Mouse (Mus musculus) spleen, adult 18-20 months (tissue): ENCODE measurements at regions not wholly inside any gene's neighbourhood (a gene's known extent, or its start where the extent isn't known, plus 50 kb on each side); places are given as distances from the start of the nearest gene placed in this dataset.
"Not testable (repeated sequence)": the region's sequence is repeated elsewhere in the genome, so short reads cannot be mapped to it uniquely, and the experiment has no call there.

Experiments used
- DNase-seq, 2 experiments: peaks; one replicate each; pipeline ENCODE4 v3.0.0; 2022; ENCODE audit warnings: mixed read lengths in 2 of 2

GRCm38 (mm10) chr1:73641456-73641855 lies 482.8 kb downstream of the Tns1 start:
- DNase-seq: no peak

GRCm38 (mm10) chr1:73640726-73641451 lies 483.4 kb downstream of the Tns1 start:
- no peak for DNase-seq

- no peak for DNase-seq
Observed at GRCm38 (mm10) chr1:73635709-73636108, 488.5 kb downstream of the Tns1 start.

- DNase-seq: no peak
Observed at GRCm38 (mm10) chr1:73634871-73635270, 489.4 kb downstream of the Tns1 start.

- DNase-seq: no peak
Observed at GRCm38 (mm10) chr1:73633071-73633470, 491.2 kb downstream of the Tns1 start.

- no peak for DNase-seq
Observed at GRCm38 (mm10) chr1:73630363-73630762, 493.9 kb downstream of the Tns1 start.

GRCm38 (mm10) chr1:73625365-73625764 lies 498.9 kb downstream of the Tns1 start:
- DNase-seq: no peak

- not testable (repeated sequence) for DNase-seq
Observed at GRCm38 (mm10) chr1:73621121-73621520, 503.1 kb downstream of the Tns1 start.

GRCm38 (mm10) chr1:73618551-73619170 lies 505.6 kb downstream of the Tns1 start:
- no peak for DNase-seq

- no peak for DNase-seq
Observed at GRCm38 (mm10) chr1:73593653-73594385, 530.4 kb downstream of the Tns1 start.

GRCm38 (mm10) chr1:73591342-73592099 lies 532.7 kb downstream of the Tns1 start:
- DNase-seq: no peak

- DNase-seq: no peak
Observed at GRCm38 (mm10) chr1:73579680-73580079, 544.6 kb downstream of the Tns1 start.

GRCm38 (mm10) chr1:73577019-73577418 lies 547.2 kb downstream of the Tns1 start:
- DNase-seq: no peak

- DNase-seq: no peak
Observed at GRCm38 (mm10) chr1:73575694-73576093, 548.6 kb downstream of the Tns1 start.

- no peak for DNase-seq
Observed at GRCm38 (mm10) chr1:73570944-73571343, 553.3 kb downstream of the Tns1 start.

GRCm38 (mm10) chr1:73566770-73567169 lies 551.1 kb upstream of the Tnp1 start:
- no peak for DNase-seq

- DNase-seq: no peak
Observed at GRCm38 (mm10) chr1:73560594-73560993, 544.9 kb upstream of the Tnp1 start.

- no peak for DNase-seq
Observed at GRCm38 (mm10) chr1:73547877-73548276, 532.2 kb upstream of the Tnp1 start.

- DNase-seq: no peak
Observed at GRCm38 (mm10) chr1:73545401-73545800, 529.7 kb upstream of the Tnp1 start.

- no peak for DNase-seq
Observed at GRCm38 (mm10) chr1:73541371-73541770, 525.7 kb upstream of the Tnp1 start.

- DNase-seq: no peak
Observed at GRCm38 (mm10) chr1:73538420-73538871, 522.7 kb upstream of the Tnp1 start.

- no peak for DNase-seq
Observed at GRCm38 (mm10) chr1:73535726-73536265, 520.1 kb upstream of the Tnp1 start.

- DNase-seq: no peak
Observed at GRCm38 (mm10) chr1:73533526-73533925, 517.8 kb upstream of the Tnp1 start.
